Mouse (Mus musculus) heart, embryonic 15.5 days (tissue): ENCODE measurements around the gene Sptlc2. TPM values are rescaled to one million over a fixed set of nuclear protein-coding genes. Genes with fewer than 3 reads are reported as not detected.
A peak's percentile ranks its signal among the peaks of the same experiment; 100 is the strongest.

ENCODE experiments used
- ATAC-seq: fragments of 200-750 bp; cut with Nextera tagmentation; replicated peaks from 2 replicates; pipeline ENCODE4 v1.8.0; 2017; ENCODE audit warnings: low read depth, moderate TSS enrichment; ENCODE audit not compliant: insufficient number of reproducible peaks, insufficient read depth, low FRiP score
- H3K27ac ChIP-seq: fragments of 300-500 bp; sonication (generic); 2 replicates; pipeline ENCODE4 v1.5.1; 2015; ENCODE audit warnings: mild to moderate bottlenecking, inconsistent platforms
- H3K27me3 ChIP-seq: fragments of 300-500 bp; sonication (generic); 2 replicates; pipeline ENCODE4 v1.6.1; 2015; ENCODE audit warnings: inconsistent platforms
- H3K36me3 ChIP-seq: fragments of 300-500 bp; sonication (generic); 2 replicates; pipeline ENCODE4 v1.6.1; 2015; ENCODE audit warnings: mild to moderate bottlenecking, inconsistent platforms
- H3K4me1 ChIP-seq: fragments of 300-500 bp; sonication (generic); replicated peaks from 2 replicates; pipeline ENCODE4 v1.6.1; 2015; ENCODE audit warnings: inconsistent platforms
- H3K4me2 ChIP-seq: fragments of 300-500 bp; sonication (generic); 2 replicates; pipeline ENCODE4 v1.6.1; 2015; ENCODE audit warnings: inconsistent platforms, mild to moderate bottlenecking, moderate library complexity
- H3K4me3 ChIP-seq: fragments of 300-500 bp; sonication (generic); 2 replicates; pipeline ENCODE4 v1.5.1; 2015; ENCODE audit warnings: mild to moderate bottlenecking, inconsistent platforms
- H3K9ac ChIP-seq: fragments of 300-500 bp; sonication (generic); 2 replicates; pipeline ENCODE4 v1.6.1; 2015; ENCODE audit warnings: mild to moderate bottlenecking, inconsistent platforms
- H3K9me3 ChIP-seq: fragments of 300-500 bp; sonication (generic); replicated peaks from 2 replicates; pipeline ENCODE4 v1.6.1; 2016; ENCODE audit warnings: inconsistent platforms
- WGBS: fragments of 180-500 bp; shearing (Covaris S2); methylation state at CpG from one replicate; pipeline ENCODE4 v1.1.7; 2015; ENCODE audit warnings: mixed read lengths; 5-methylcytosine and 5-hydroxymethylcytosine counted together
- microRNA-seq: library from miRNA; unstranded; fragments of <30 nt; microRNA quantifications from one replicate; pipeline ENCODE4, GENCODE M21; 2016
- polyA plus RNA-seq: library from polyadenylated mRNA; unstranded; fragments of >200 nt; fragmentation: Nextera tagmentation; extraction: Ambion mirVana; gene quantifications from 2 replicates; pipeline ENCODE4 v1.2.1, GENCODE M21; 2015

Gene Sptlc2
- polyA plus RNA-seq, 1 experiment from 2014 or later: 62.8 TPM

GRCm38 (mm10) chr12:87274853-87275831, 113.0 kb downstream of the Sptlc2 start:
- no peak overlapping the region for H3K27ac ChIP-seq
- WGBS: 83% methylated on average over 9 of the region's 9 CpGs
- H3K9me3 ChIP-seq: no peaks in the 10 kb centered on the region
- H3K36me3 ChIP-seq: peaks cover 48% of the 10 kb centered on the region
- H3K4me3 ChIP-seq: no peak overlapping the region
- H3K4me2 ChIP-seq: no peak overlapping the region
- H3K4me1 ChIP-seq: peaks cover 26% of the 10 kb centered on the region
- ATAC-seq: no peak
- H3K9ac ChIP-seq: no peak overlapping the region
- no peaks in the 10 kb centered on the region for H3K27me3 ChIP-seq

GRCm38 (mm10) chr12:87267682-87268081, 120.5 kb downstream of the Sptlc2 start:
- Histone ChIP-seq H3K27me3 (no peaks in the 10 kb centered on the region), H3K9ac (peak overlapping the region; percentile 89; the same call in 1 of the 2 replicates), H3K27ac (no peak overlapping the region), H3K9me3 (no peaks in the 10 kb centered on the region), H3K4me2 (peak overlapping the region; percentile 74), H3K4me1 (peaks cover 9% of the 10 kb centered on the region), H3K4me3 (peak overlapping the region; percentile 78), H3K36me3 (peaks cover 47% of the 10 kb centered on the region)
- ATAC-seq: no peak
- 20% methylated on average over 4 of the region's 4 CpGs for WGBS

GRCm38 (mm10) chr12:87266827-87267603, 121.1 kb downstream of the Sptlc2 start:
- peaks cover 45% of the 10 kb centered on the region for H3K36me3 ChIP-seq
- peak overlapping the region; percentile 78 for H3K4me3 ChIP-seq
- peaks cover 9% of the 10 kb centered on the region for H3K4me1 ChIP-seq
- H3K9me3 ChIP-seq: no peaks in the 10 kb centered on the region
- H3K27me3 ChIP-seq: no peaks in the 10 kb centered on the region
- peak; percentile 58 for ATAC-seq
- H3K9ac ChIP-seq: peak overlapping the region; percentile 89
- peak overlapping the region; percentile 95 for H3K27ac ChIP-seq
- under 1% methylated on average over 31 of the region's 31 CpGs for WGBS
- peak overlapping the region; percentile 74 for H3K4me2 ChIP-seq

GRCm38 (mm10) chr12:87266108-87266826, 121.9 kb downstream of the Sptlc2 start, which contains the start of the genes Vipas39 and Ahsa1:
TSS of gene Vipas39 (minus strand) at chr12:87266256.
TSS of gene Ahsa1 (plus strand) at chr12:87266479.
- no peaks in the 10 kb centered on the region for H3K9me3 ChIP-seq
- H3K4me1 ChIP-seq: peaks cover 9% of the 10 kb centered on the region
- peak; percentile 95 for ATAC-seq
- H3K27me3 ChIP-seq: no peaks in the 10 kb centered on the region
- peaks cover 44% of the 10 kb centered on the region for H3K36me3 ChIP-seq
- H3K4me3 ChIP-seq: peak within 1 kb of the TSS; percentile 78
- peak within 1 kb of the TSS; percentile 76 for H3K4me2 ChIP-seq
- peak within 1 kb of the TSS; percentile 89 for H3K9ac ChIP-seq
- under 1% methylated on average over 31 of the region's 31 CpGs for WGBS
- peak within 1 kb of the TSS; percentile 95 for H3K27ac ChIP-seq

GRCm38 (mm10) chr12:87265444-87265843, 122.7 kb downstream of the Sptlc2 start:
- peak overlapping the region; percentile 76 for H3K4me2 ChIP-seq

GRCm38 (mm10) chr12:87260562-87260961, 127.6 kb downstream of the Sptlc2 start:
- Histone ChIP-seq H3K4me3 (no peak overlapping the region), H3K9me3 (no peaks in the 10 kb centered on the region), H3K9ac (no peak overlapping the region), H3K27ac (no peak overlapping the region), H3K27me3 (no peaks in the 10 kb centered on the region), H3K4me2 (no peak overlapping the region), H3K4me1 (0 out of 2 replicates have a peak, but pooled peaks cover 2% of the 10 kb centered on the region), H3K36me3 (peaks cover 61% of the 10 kb centered on the region)
- no peak for ATAC-seq
- WGBS: 94% methylated on average over 8 of the region's 8 CpGs

More at GRCm38 (mm10) chr12:87265444-87265843, 122.7 kb downstream of the Sptlc2 start:
- Histone ChIP-seq H3K9me3 (no peaks in the 10 kb centered on the region), H3K4me3 (peak overlapping the region; percentile 78), H3K27me3 (no peaks in the 10 kb centered on the region), H3K9ac (peak overlapping the region; percentile 75), H3K36me3 (peaks cover 42% of the 10 kb centered on the region), H3K27ac (peak overlapping the region; percentile 95), H3K4me1 (peaks cover 9% of the 10 kb centered on the region)
- ATAC-seq: no peak
- WGBS: 13% methylated on average over 11 of the region's 11 CpGs

GRCm38 (mm10) chr12:87256629-87257028, 131.5 kb downstream of the Sptlc2 start:
- Histone ChIP-seq H3K36me3 (peaks cover 79% of the 10 kb centered on the region), H3K27ac (no peak overlapping the region), H3K27me3 (no peaks in the 10 kb centered on the region), H3K9me3 (no peaks in the 10 kb centered on the region), H3K4me3 (no peak overlapping the region), H3K9ac (no peak overlapping the region), H3K4me1 (no peaks in the 10 kb centered on the region), H3K4me2 (no peak overlapping the region)
- WGBS: 92% methylated on average over 5 of the region's 5 CpGs
- no peak for ATAC-seq

Small RNA genes lying within 50 kb of the gene (microRNA-seq; reads per million reads assigned to microRNA genes)
- gene Gm47293: not detected
- gene Mir3068: 52.5 reads per million, percentile 42 among the genes with 10 or more reads in this experiment

Other genes starting within 250 kb of the Sptlc2 start
- gene Gstz1, start 241.2 kb downstream of the Sptlc2 start, polyA plus RNA-seq: 29.4 and 31.0 TPM in 2 replicates
- gene Pomt2, start 240.4 kb downstream of the Sptlc2 start, polyA plus RNA-seq: 10.4 and 12.8 TPM in 2 replicates
- gene Samd15, start 188.6 kb downstream of the Sptlc2 start, polyA plus RNA-seq: 0.78 and 1.6 TPM in 2 replicates
- 1.6 TPM in 2 replicates for gene Tmed8, start 187.9 kb downstream of the Sptlc2 start, polyA plus RNA-seq
- gene Noxred1, start 149.6 kb downstream of the Sptlc2 start, polyA plus RNA-seq: 0.47 and 0.74 TPM in 2 replicates
- gene Vipas39, start 122.1 kb downstream of the Sptlc2 start, polyA plus RNA-seq: 29.8 and 37.7 TPM in 2 replicates
- gene Ahsa1, start 121.9 kb downstream of the Sptlc2 start, polyA plus RNA-seq: 175 and 176 TPM in 2 replicates
- 0.44 and 0.58 TPM in 2 replicates for gene Ism2, start 88.7 kb downstream of the Sptlc2 start, polyA plus RNA-seq
- 221 and 261 TPM in 2 replicates for gene Slirp, start 55.5 kb upstream of the Sptlc2 start, polyA plus RNA-seq
- 33.4 and 35.6 TPM in 2 replicates for gene Alkbh1, start 55.7 kb upstream of the Sptlc2 start, polyA plus RNA-seq
- gene Snw1, start 83.9 kb upstream of the Sptlc2 start, polyA plus RNA-seq: 71.0 and 75.3 TPM in 2 replicates
- not detected in 2 replicates for gene Gm5788, start 106.4 kb upstream of the Sptlc2 start, polyA plus RNA-seq
- not detected in 2 replicates for gene Gm8300, start 126.0 kb upstream of the Sptlc2 start, polyA plus RNA-seq
- gene Oog1, start 214.3 kb upstream of the Sptlc2 start, polyA plus RNA-seq: not detected in 2 replicates
- gene Gm4027, start 230.5 kb upstream of the Sptlc2 start, polyA plus RNA-seq: not detected in 2 replicates